Mouse (Mus musculus) retina, embryonic 14.5 days (tissue): ENCODE measurements at regions not wholly inside any gene's neighbourhood (a gene's known extent, or its start where the extent isn't known, plus 50 kb on each side); places are given as distances from the start of the nearest gene placed in this dataset.

ENCODE experiments used
- DNase-seq: peaks from one replicate; pipeline ENCODE4 v3.0.0-alpha.2; 2015; ENCODE audit warnings: low spot score

- DNase-seq, result no peak
Observed at GRCm38 (mm10) chr1:169155484-169156459, 375.5 kb downstream of the Nuf2 start.

- no peak for DNase-seq
Observed at GRCm38 (mm10) chr1:169142216-169142615, 389.0 kb downstream of the Nuf2 start.

- no peak for DNase-seq
Observed at GRCm38 (mm10) chr1:169140056-169140455, 391.2 kb downstream of the Nuf2 start.

- peak; percentile 4 for DNase-seq
Observed at GRCm38 (mm10) chr1:169139507-169139906, 391.8 kb downstream of the Nuf2 start.

- no peak for DNase-seq
Observed at GRCm38 (mm10) chr1:169139184-169139486, 392.1 kb downstream of the Nuf2 start.

GRCm38 (mm10) chr1:169138404-169139183, 392.7 kb downstream of the Nuf2 start:
- no peak for DNase-seq

- no peak for DNase-seq
Observed at GRCm38 (mm10) chr1:169135542-169135941, 395.7 kb downstream of the Nuf2 start.

GRCm38 (mm10) chr1:169103669-169104068, 427.6 kb downstream of the Nuf2 start:
- DNase-seq, result no peak

- no peak for DNase-seq
Observed at GRCm38 (mm10) chr1:169103113-169103512, 428.2 kb downstream of the Nuf2 start.

- no peak for DNase-seq
Observed at GRCm38 (mm10) chr1:169099221-169099620, 432.0 kb downstream of the Nuf2 start.

- no peak for DNase-seq
Observed at GRCm38 (mm10) chr1:169096737-169097136, 434.5 kb downstream of the Nuf2 start.

GRCm38 (mm10) chr1:169093602-169094354, 437.5 kb downstream of the Nuf2 start:
- no peak for DNase-seq

GRCm38 (mm10) chr1:169086032-169086431, 445.2 kb downstream of the Nuf2 start:
- peak; percentile 18 for DNase-seq

GRCm38 (mm10) chr1:169080686-169081085, 450.6 kb downstream of the Nuf2 start:
- DNase-seq, result no peak

- DNase-seq, result no peak
Observed at GRCm38 (mm10) chr1:169077228-169077627, 454.0 kb downstream of the Nuf2 start.

- no peak for DNase-seq
Observed at GRCm38 (mm10) chr1:169076006-169076405, 455.3 kb downstream of the Nuf2 start.

GRCm38 (mm10) chr1:169071366-169071765, 459.9 kb downstream of the Nuf2 start:
- no peak for DNase-seq

GRCm38 (mm10) chr1:169069647-169070046, 461.6 kb downstream of the Nuf2 start:
- no peak for DNase-seq

- no peak for DNase-seq
Observed at GRCm38 (mm10) chr1:169066795-169067194, 464.5 kb downstream of the Nuf2 start.

GRCm38 (mm10) chr1:169060627-169061026, 470.6 kb downstream of the Nuf2 start:
- DNase-seq, result peak; percentile 24

- DNase-seq, result no peak
Observed at GRCm38 (mm10) chr1:169060145-169060544, 471.1 kb downstream of the Nuf2 start.

GRCm38 (mm10) chr1:169051863-169052257, 479.4 kb downstream of the Nuf2 start:
- DNase-seq, result no peak
